Mouse (Mus musculus) liver, adult 2 months (tissue): Measurements from ENCODE around the gene Gdnf. TPM values are rescaled to one million over a fixed set of nuclear protein-coding genes. Genes with fewer than 3 reads are reported as not detected.

Experiments
- DNase-seq: peaks from one replicate; pipeline ENCODE4 v3.0.0-alpha.2; 2011; ENCODE audit warnings: low read depth, low spot score; ENCODE audit errors: extremely low read depth
- H3K27ac ChIP-seq: fragments of 200-500 bp; replicated peaks from 2 replicates; pipeline ENCODE4 v1.5.1; 2012; ENCODE audit warnings: low read depth, mild to moderate bottlenecking, control low read depth, inconsistent platforms, low read length; ENCODE audit not compliant: insufficient read depth
- H3K27me3 ChIP-seq: fragments of 200-500 bp; 2 replicates; pipeline ENCODE4 v1.6.1; 2012; ENCODE audit warnings: mild to moderate bottlenecking, moderate library complexity, low read length, inconsistent platforms; ENCODE audit not compliant: control insufficient read depth, insufficient read depth
- H3K36me3 ChIP-seq: fragments of 200-500 bp; 2 replicates; pipeline ENCODE4 v1.6.1; 2012; ENCODE audit warnings: low read length, inconsistent platforms; ENCODE audit not compliant: control insufficient read depth, insufficient read depth
- H3K4me1 ChIP-seq: fragments of 200-500 bp; 2 replicates; pipeline ENCODE4 v1.6.1; 2011; ENCODE audit warnings: low read length; ENCODE audit not compliant: control insufficient read depth, insufficient read depth
- H3K4me3 ChIP-seq: fragments of 200-500 bp; 2 replicates; pipeline ENCODE4 v1.5.1; 2011; ENCODE audit warnings: low read depth, mild to moderate bottlenecking, control low read depth, low read length, moderate library complexity; ENCODE audit not compliant: insufficient read depth
- H3K79me2 ChIP-seq: fragments of 200-500 bp; 2 replicates; pipeline ENCODE4 v1.6.1; 2012; ENCODE audit warnings: inconsistent platforms, mild to moderate bottlenecking, low read length, moderate library complexity; ENCODE audit not compliant: control insufficient read depth, insufficient read depth
- H3K9ac ChIP-seq: fragments of 200-500 bp; 2 replicates; pipeline ENCODE4 v1.6.1; 2012; ENCODE audit warnings: low read depth, mild to moderate bottlenecking, control low read depth, inconsistent platforms, low read length
- CTCF ChIP-seq: fragments of 200-500 bp; IDR thresholded peaks from 2 replicates; pipeline ENCODE4 v1.5.1; 2011; ENCODE audit warnings: low read depth, low read length, control low read depth
- POLR2A ChIP-seq: fragments of 200-500 bp; IDR thresholded peaks from 2 replicates; pipeline ENCODE4 v1.6.1; 2011; ENCODE audit warnings: low read length, control low read depth; ENCODE audit not compliant: insufficient read depth; ENCODE audit errors: extremely low read depth
- WGBS: fragments of 180-500 bp; shearing (Covaris S2); methylation state at CpG from one replicate; pipeline ENCODE4 v1.1.7; 2018; 5-methylcytosine and 5-hydroxymethylcytosine counted together
- polyA plus RNA-seq: library from polyadenylated mRNA; depleted of rRNA; stranded (reverse); fragments of >200 nt; gene quantifications from 2 replicates; pipeline ENCODE4 v1.2.3, GENCODE M21; 2012
- total RNA-seq: library from RNA; depleted of rRNA; stranded (reverse); fragments of >200 nt; gene quantifications from 2 replicates; pipeline ENCODE4 v1.2.3, GENCODE M21; 2014

Gdnf gene
- total and polyA plus RNA-seq, 2 experiments, result not detected

GRCm38 (mm10) chr15:7865305-7865704 is 54.7 kb downstream of the Gdnf start:
- Histone ChIP-seq H3K27ac (no peak overlapping the region), H3K4me3 (no peak overlapping the region), H3K27me3 (no peaks in the 10 kb centered on the region), H3K79me2 (no peaks in the 10 kb centered on the region), H3K36me3 (no peaks in the 10 kb centered on the region), H3K9ac (no peak overlapping the region), H3K4me1 (no peaks in the 10 kb centered on the region)
- TF ChIP-seq CTCF, result no peak
- no peak for TF ChIP-seq POLR2A
- DNase-seq, result no peak
- 57% methylated on average over 3 of the region's 3 CpGs for WGBS

GRCm38 (mm10) chr15:7872473-7872872 is 61.8 kb downstream of the Gdnf start:
- H3K27me3 ChIP-seq, result no peaks in the 10 kb centered on the region
- H3K36me3 ChIP-seq, result no peaks in the 10 kb centered on the region
- no peak overlapping the region for H3K27ac ChIP-seq
- no peak overlapping the region for H3K9ac ChIP-seq
- DNase-seq, result no peak
- H3K4me3 ChIP-seq, result no peak overlapping the region
- no peak for TF ChIP-seq CTCF
- no peak for TF ChIP-seq POLR2A
- 66% methylated on average over 5 of the region's 5 CpGs for WGBS
- H3K79me2 ChIP-seq, result no peaks in the 10 kb centered on the region
- no peaks in the 10 kb centered on the region for H3K4me1 ChIP-seq

DNA sequence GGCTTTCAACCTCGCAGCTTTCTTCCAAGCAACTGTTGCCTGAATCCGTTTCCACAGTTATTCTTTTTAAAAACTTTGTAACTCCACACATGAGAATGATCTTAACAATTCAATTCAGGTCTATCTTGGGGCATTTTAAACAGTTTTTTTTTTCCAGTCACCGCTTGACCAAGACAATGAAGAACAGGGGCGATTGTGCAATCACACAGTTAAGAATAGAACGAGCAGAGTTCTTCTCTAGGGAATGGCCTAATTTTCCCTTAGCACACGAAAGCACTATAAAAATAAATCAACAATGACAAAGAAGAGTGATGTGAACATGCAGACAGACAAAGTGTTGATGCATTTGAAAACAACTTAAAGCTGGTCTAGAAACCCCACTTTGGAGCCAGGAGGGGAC is 65.2 kb downstream of the Gdnf start:
- DNase-seq, result no peak

DNA sequence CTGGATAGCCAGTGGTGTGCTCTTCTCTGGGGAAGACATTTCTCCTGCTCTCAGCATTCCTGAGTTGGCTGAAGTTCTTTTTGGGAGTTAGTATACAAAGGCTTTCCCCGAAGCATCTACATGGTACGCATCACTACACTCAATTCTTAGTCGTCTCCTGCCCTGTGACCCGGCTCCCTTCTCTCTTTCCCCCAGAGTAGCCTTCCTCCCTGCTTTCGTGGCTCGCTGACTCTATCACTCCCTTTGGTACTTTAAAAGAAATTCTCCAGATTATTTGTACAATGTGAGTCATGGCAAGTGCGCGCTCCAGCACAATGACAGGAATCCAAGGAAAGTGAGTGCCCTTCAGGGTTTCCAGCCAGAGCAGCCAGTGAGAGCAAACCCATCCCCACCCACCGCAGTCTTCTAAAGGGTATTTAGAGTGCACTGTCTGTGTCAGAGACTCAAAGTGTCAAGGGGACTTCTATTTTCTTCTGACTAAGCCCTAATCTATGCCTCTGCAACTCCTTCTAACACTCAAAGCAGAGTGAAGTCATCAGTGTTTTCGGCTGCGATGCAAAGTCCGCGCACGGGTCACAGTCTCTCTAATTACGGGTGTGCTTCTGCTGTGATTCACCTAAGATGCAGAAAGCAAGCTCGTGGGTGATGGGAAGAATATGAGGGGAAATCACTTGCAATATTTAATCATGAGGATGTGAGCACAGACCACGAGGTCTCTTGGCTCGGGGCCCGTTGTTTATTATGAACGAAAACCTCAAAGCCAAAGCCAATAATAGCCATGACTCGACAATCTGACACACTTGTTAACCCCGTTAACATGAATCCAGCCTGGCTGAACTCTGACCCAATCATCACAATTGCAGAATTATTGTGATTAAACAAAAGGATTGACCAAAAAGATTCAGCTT is 67.2 kb downstream of the Gdnf start:
- Histone ChIP-seq H3K4me1 (no peaks in the 10 kb centered on the region), H3K27ac (no peak overlapping the region), H3K27me3 (no peaks in the 10 kb centered on the region), H3K79me2 (no peaks in the 10 kb centered on the region), H3K36me3 (peaks cover 8% of the 10 kb centered on the region; the same call in 1 of the 2 replicates), H3K4me3 (no peak overlapping the region), H3K9ac (no peak overlapping the region)
- WGBS, result 75% methylated on average over 22 of the region's 22 CpGs
- no peak for DNase-seq
- no peak for TF ChIP-seq POLR2A
- no peak for TF ChIP-seq CTCF

More for the DNA sequence above, 65.2 kb downstream of the Gdnf start:
- H3K9ac ChIP-seq, result no peak overlapping the region
- H3K4me1 ChIP-seq, result no peaks in the 10 kb centered on the region
- TF ChIP-seq POLR2A (no peak), CTCF (no peak)
- no peak overlapping the region for H3K27ac ChIP-seq
- 74% methylated on average over 6 of the region's 6 CpGs for WGBS
- no peaks in the 10 kb centered on the region for H3K36me3 ChIP-seq
- H3K27me3 ChIP-seq, result no peaks in the 10 kb centered on the region
- no peaks in the 10 kb centered on the region for H3K79me2 ChIP-seq
- no peak overlapping the region for H3K4me3 ChIP-seq

DNA sequence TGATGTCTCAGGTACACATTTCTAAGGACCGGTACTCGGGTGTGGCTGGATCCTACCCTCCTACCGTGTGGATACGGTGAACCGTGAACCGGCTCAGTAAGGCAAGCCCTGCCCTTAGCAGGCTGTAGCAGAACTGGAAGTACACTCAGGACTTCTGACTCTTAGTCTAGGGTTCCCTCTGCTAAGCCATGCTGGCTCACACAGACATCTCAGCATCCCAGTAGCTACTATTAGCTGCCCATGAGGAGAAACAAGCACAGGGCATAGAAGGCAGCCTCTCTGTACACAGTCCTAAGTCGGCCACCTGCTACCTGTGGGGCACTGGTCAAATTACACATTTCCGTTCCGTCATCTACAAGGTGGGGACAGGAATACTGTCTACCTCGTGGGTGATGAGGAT is 68.2 kb downstream of the Gdnf start:
- Histone ChIP-seq H3K36me3 (peaks cover 12% of the 10 kb centered on the region; the same call in 1 of the 2 replicates), H3K9ac (no peak overlapping the region), H3K27me3 (no peaks in the 10 kb centered on the region), H3K27ac (no peak overlapping the region), H3K4me3 (no peak overlapping the region), H3K4me1 (no peaks in the 10 kb centered on the region), H3K79me2 (no peaks in the 10 kb centered on the region)
- no peak for DNase-seq
- 90% methylated on average over 10 of the region's 10 CpGs for WGBS
- TF ChIP-seq CTCF (no peak), POLR2A (no peak)

- H3K27me3 ChIP-seq, result no peaks in the 10 kb centered on the region
- H3K9ac ChIP-seq, result no peak overlapping the region
- H3K4me3 ChIP-seq, result no peak overlapping the region
- no peak for DNase-seq
- no peaks in the 10 kb centered on the region for H3K79me2 ChIP-seq
- no peak overlapping the region for H3K27ac ChIP-seq
- WGBS, result 96% methylated on average over 7 of the region's 7 CpGs
- H3K4me1 ChIP-seq, result no peaks in the 10 kb centered on the region
- peaks cover 16% of the 10 kb centered on the region; the same call in 1 of the 2 replicates for H3K36me3 ChIP-seq
- no peak for TF ChIP-seq POLR2A
- TF ChIP-seq CTCF, result no peak
These were observed 69.3 kb downstream of the Gdnf start for GRCm38 (mm10) chr15:7879956-7880355.
